Mouse (Mus musculus): ENCODE results near the gene Prkn. TPM values are rescaled to one million over a fixed set of nuclear protein-coding genes. Genes with fewer than 3 reads are reported as not detected.

Prkn gene
- polyA plus RNA-seq, 1 experiment, result 0.70 TPM

DNA sequence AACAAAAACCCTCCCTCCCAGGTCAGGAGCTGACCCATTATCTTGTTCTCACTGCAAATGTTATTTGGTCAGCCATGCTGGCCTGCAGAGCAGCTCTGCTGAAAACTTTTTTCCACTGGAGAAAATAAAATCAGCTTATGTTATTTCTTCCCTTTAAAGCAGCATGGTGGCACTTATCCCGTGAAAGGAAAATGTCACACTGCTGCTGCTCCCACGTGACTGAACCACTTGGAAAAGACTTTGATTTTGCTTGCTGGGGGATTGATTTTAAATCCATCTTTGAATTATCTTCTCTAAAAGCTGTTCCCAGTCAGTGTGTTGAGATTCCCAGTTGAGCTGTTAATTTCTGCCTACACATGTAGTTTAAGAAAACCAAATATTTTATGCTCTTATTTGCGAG, 253.1 kb downstream of the Prkn start:
- no peak overlapping the region for H3K27ac ChIP-seq (ENCODE audit: insufficient read depth, low read length)
- no peaks in the 10 kb centered on the region for H3K4me1 ChIP-seq (ENCODE audit: control insufficient read depth, insufficient read depth, low read length)
- TF ChIP-seq POLR2A (IDR thresholded peaks at IDR 0.05; ENCODE audit: low read depth, low read length) (no peak), CTCF (IDR thresholded peaks at IDR 0.05; ENCODE audit: borderline replicate concordance, insufficient read depth, low read length) (no peak)
- no peak overlapping the region for H3K4me3 ChIP-seq (ENCODE audit: insufficient read depth, low read length)

DNA sequence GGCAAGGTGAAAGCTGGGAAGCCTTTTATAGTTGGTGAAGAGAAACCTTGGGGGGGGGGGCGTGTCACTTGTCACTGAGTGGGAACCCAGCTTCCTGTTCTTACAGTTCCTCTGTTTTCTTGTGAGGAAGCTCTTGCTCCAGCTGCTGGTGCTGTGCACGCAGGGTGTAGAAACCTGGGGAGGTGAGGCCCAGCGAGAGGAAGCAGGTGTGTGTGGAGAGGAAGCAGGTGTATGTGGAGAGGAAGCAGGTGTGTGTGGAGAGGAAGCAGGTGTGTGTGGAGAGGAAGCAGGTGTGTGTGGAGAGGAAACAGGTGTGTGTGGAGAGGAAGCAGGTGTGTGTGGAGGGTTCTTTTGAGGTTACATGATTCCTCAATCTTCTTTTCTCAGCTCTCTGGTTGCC, 266.8 kb downstream of the Prkn start:
- Histone ChIP-seq H3K27ac (ENCODE audit: insufficient read depth, low read length) (no peak overlapping the region), H3K4me1 (ENCODE audit: control insufficient read depth, insufficient read depth, low read length) (no peaks in the 10 kb centered on the region), H3K4me3 (ENCODE audit: insufficient read depth, low read length) (no peak overlapping the region)
- TF ChIP-seq CTCF (IDR thresholded peaks at IDR 0.05; ENCODE audit: borderline replicate concordance, insufficient read depth, low read length) (no peak), POLR2A (IDR thresholded peaks at IDR 0.05; ENCODE audit: low read depth, low read length) (no peak)

DNA sequence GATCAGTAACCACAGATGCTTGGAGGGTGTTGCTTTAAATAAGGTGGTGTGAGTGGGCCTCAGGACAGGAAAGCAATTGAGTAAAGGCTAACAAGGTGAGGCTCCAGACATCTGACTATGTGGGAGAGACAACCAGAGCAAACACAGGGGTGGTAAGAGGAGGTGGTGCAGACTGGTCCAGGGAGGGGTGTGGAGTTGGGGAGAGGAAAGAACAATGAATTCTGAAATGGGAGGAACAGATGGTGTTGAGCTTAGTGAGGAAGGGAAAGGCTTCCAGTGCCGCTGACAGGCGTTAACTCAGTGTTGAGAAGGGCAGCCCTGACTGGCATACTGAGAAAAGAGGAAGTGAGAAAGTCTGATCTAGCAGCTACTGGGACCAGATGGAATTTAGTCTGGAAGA, 267.7 kb downstream of the Prkn start:
- H3K4me3 ChIP-seq (ENCODE audit: insufficient read depth, low read length), result no peak overlapping the region
- H3K4me1 ChIP-seq (ENCODE audit: control insufficient read depth, insufficient read depth, low read length), result no peaks in the 10 kb centered on the region
- no peak overlapping the region for H3K27ac ChIP-seq (ENCODE audit: insufficient read depth, low read length)
- no peak for TF ChIP-seq POLR2A (IDR thresholded peaks at IDR 0.05; ENCODE audit: low read depth, low read length)
- TF ChIP-seq CTCF (IDR thresholded peaks at IDR 0.05; ENCODE audit: borderline replicate concordance, insufficient read depth, low read length), result no peak

DNA sequence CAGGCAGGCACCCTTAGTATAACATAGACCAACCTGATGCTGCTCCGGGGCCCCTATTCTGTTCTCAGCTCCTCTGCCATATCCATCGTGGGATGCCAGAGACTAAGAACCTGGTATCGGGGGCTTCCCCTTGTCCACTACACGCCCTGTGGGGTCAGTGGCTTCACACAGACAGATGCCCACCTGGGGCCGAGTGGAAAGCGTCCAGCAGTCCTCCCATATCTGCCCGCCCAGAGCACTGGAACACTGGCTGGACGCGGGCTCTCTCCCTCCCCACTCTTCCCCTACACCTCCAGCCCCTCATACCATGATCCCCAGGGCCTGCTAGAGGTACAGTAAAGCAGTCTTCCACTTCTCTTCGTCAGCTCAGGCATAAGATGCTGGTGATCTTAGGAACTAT, 277.3 kb downstream of the Prkn start:
- H3K27ac ChIP-seq (ENCODE audit: insufficient read depth, low read length), result no peak overlapping the region
- TF ChIP-seq CTCF (IDR thresholded peaks at IDR 0.05; ENCODE audit: borderline replicate concordance, insufficient read depth, low read length), result no peak

DNA sequence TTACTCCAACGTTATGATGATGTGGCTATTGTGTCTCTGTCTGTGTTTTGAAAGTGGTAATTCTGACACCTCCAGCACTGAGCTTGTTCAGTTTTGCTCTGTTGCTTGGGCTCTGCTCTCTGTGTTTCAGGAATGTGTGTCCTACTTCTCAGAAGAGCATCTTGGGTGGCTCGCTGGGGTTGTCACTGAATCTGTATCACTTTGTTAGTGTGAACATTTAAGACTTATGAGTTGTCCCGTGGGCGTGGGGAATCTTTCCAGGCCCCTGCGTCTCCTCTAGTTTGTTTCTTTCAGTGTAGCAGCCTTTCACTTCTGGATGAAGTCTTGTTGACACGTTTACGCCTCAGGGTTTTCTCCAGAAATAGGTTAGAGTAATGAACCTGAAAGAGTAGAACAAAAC, 283.9 kb downstream of the Prkn start:
- no peaks in the 10 kb centered on the region for H3K4me1 ChIP-seq (ENCODE audit: control insufficient read depth, insufficient read depth, low read length)
- TF ChIP-seq CTCF (IDR thresholded peaks at IDR 0.05; ENCODE audit: borderline replicate concordance, insufficient read depth, low read length), result no peak
- TF ChIP-seq POLR2A (IDR thresholded peaks at IDR 0.05; ENCODE audit: low read depth, low read length), result no peak
- H3K27ac ChIP-seq (ENCODE audit: insufficient read depth, low read length), result no peak overlapping the region
- H3K4me3 ChIP-seq (ENCODE audit: insufficient read depth, low read length), result no peak overlapping the region

More for the DNA sequence above, 277.3 kb downstream of the Prkn start:
- H3K4me1 ChIP-seq (ENCODE audit: control insufficient read depth, insufficient read depth, low read length), result no peaks in the 10 kb centered on the region
- no peak overlapping the region for H3K4me3 ChIP-seq (ENCODE audit: insufficient read depth, low read length)

DNA sequence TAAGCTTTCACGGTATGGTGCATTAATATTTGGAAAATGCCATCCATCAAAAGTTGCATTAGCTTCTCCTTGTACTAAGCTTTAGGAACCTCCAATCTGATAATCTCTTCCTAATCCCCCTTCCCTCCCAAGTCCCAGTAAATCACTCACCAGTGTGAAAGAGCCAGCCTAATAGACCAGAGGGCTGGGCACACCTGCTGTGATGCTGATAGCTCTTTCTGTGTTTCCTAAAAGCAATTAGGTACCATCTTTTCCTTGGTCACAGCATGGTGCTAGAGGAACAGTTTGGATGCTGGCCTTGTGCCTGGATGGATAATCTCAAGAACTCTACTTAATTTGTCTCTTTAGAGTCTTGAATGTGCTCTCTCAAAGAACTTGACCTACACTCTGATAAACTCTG, 287.0 kb downstream of the Prkn start:
- no peak for TF ChIP-seq CTCF (IDR thresholded peaks at IDR 0.05; ENCODE audit: borderline replicate concordance, insufficient read depth, low read length)
- no peak for TF ChIP-seq POLR2A (IDR thresholded peaks at IDR 0.05; ENCODE audit: low read depth, low read length)
- Histone ChIP-seq H3K4me3 (ENCODE audit: insufficient read depth, low read length) (no peak overlapping the region), H3K4me1 (ENCODE audit: control insufficient read depth, insufficient read depth, low read length) (no peaks in the 10 kb centered on the region), H3K27ac (ENCODE audit: insufficient read depth, low read length) (no peak overlapping the region)

DNA sequence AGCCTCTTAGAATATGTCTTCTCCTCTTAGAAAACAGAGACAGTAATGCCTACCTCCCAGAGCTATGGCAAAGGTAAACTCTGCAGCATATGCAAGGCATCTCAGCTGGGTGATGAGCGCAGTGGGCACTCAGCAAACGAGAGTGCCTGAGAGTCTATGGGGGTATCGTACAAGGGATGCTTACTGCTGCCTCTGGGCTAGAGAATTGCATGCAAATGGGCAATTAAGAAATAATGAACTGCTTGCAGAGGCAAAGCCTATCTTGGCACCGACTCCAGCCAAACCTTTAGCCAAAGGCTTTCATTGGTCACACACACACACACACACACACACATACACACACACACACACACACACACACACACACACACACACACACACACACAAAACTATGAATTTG, 290.7 kb downstream of the Prkn start:
- TF ChIP-seq POLR2A (IDR thresholded peaks at IDR 0.05; ENCODE audit: low read depth, low read length) (no peak), CTCF (IDR thresholded peaks at IDR 0.05; ENCODE audit: borderline replicate concordance, insufficient read depth, low read length) (no peak)
- H3K4me3 ChIP-seq (ENCODE audit: insufficient read depth, low read length), result no peak overlapping the region
- no peak overlapping the region for H3K27ac ChIP-seq (ENCODE audit: insufficient read depth, low read length)
- no peaks in the 10 kb centered on the region for H3K4me1 ChIP-seq (ENCODE audit: control insufficient read depth, insufficient read depth, low read length)

DNA sequence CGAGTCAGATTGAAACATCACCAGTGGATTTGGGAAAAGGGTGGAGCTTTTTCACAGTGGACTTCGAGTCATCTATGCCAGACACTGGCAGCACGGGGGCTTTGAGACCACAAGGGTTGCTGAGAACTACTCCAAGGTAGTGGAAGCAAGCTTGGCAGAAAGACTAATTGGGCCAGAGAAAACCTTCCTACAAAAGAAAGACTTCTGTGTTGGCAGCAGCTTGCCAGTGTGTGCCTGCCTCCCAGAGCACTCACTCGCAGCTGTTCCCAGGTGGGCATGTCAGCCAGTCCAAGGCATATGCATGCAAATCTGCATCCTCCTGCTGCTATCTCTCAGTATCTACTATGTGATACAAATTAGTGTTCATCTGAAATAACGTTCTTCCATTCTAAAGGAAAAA, 302.1 kb downstream of the Prkn start:
- H3K4me1 ChIP-seq (ENCODE audit: control insufficient read depth, insufficient read depth, low read length), result no peaks in the 10 kb centered on the region
- H3K4me3 ChIP-seq (ENCODE audit: insufficient read depth, low read length), result no peak overlapping the region
- no peak overlapping the region for H3K27ac ChIP-seq (ENCODE audit: insufficient read depth, low read length)
- TF ChIP-seq CTCF (IDR thresholded peaks at IDR 0.05; ENCODE audit: borderline replicate concordance, insufficient read depth, low read length), result no peak
- TF ChIP-seq POLR2A (IDR thresholded peaks at IDR 0.05; ENCODE audit: low read depth, low read length), result no peak

DNA sequence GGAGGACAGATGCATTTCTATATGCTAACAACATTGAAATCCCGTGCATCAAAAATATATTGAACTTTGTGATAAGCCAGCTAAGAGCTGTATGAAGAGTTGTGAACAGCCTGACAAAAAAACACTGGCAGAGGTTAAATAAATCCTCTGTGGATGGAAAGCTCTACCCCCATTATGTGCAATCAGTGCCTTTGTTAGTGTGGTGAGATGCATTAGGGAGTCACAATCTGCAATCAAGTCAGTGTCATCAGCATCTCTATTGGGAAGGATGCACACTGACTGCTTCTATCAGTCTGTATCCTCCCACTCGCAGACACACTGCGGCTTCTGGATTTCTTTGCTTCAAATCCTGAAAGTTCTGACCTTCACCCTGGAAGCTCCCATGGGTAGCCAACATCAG, 315.9 kb downstream of the Prkn start:
- Histone ChIP-seq H3K4me3 (ENCODE audit: insufficient read depth, low read length) (no peak overlapping the region), H3K27ac (ENCODE audit: insufficient read depth, low read length) (no peak overlapping the region), H3K4me1 (ENCODE audit: control insufficient read depth, insufficient read depth, low read length) (no peaks in the 10 kb centered on the region)
- no peak for TF ChIP-seq POLR2A (IDR thresholded peaks at IDR 0.05; ENCODE audit: low read depth, low read length)
- no peak for TF ChIP-seq CTCF (IDR thresholded peaks at IDR 0.05; ENCODE audit: borderline replicate concordance, insufficient read depth, low read length)

DNA sequence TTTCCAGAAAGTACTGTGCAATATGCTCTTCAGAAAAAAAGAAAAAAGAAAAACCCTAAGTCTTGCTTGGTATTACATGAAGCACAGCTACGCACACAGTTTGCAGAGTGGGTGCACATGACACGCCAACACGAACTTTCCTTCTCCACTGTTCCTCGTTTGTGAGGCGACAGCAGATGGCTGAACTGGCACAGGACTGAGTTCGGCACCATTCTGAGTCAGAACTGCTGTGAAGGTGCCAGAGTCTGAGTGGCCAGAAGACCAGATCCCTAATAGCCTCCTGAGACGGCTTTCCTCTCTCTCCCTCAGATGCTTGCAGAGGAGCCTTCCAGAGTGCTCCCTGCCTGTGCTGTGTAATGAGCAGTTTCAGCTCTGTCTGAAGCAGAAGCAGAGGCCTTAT, 317.4 kb downstream of the Prkn start:
- no peak overlapping the region for H3K4me3 ChIP-seq (ENCODE audit: insufficient read depth, low read length)
- H3K4me1 ChIP-seq (ENCODE audit: control insufficient read depth, insufficient read depth, low read length), result no peaks in the 10 kb centered on the region
- H3K27ac ChIP-seq (ENCODE audit: insufficient read depth, low read length), result no peak overlapping the region
- TF ChIP-seq CTCF (IDR thresholded peaks at IDR 0.05; ENCODE audit: borderline replicate concordance, insufficient read depth, low read length), result no peak
- no peak for TF ChIP-seq POLR2A (IDR thresholded peaks at IDR 0.05; ENCODE audit: low read depth, low read length)

DNA sequence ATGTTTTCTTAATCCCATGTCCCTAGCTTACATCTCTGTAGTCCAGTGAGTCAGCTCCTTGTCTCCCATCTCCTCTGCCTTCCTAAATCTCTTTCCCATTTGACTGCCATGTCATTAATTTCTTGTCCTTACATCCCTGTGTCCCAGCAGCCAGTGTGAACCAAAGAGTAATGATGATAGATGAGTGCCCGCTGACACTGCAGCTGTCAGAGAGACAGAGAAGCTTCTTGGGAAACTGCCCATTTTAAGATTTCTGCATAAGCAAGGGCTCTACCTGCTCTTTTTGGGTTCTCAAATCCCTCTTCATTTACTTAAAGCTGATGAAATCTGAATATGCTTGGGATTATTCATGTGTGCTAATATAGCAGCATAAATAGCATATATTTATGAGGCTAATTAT, 321.3 kb downstream of the Prkn start:
- TF ChIP-seq CTCF (IDR thresholded peaks at IDR 0.05; ENCODE audit: borderline replicate concordance, insufficient read depth, low read length) (no peak), POLR2A (IDR thresholded peaks at IDR 0.05; ENCODE audit: low read depth, low read length) (no peak)
- no peaks in the 10 kb centered on the region for H3K4me1 ChIP-seq (ENCODE audit: control insufficient read depth, insufficient read depth, low read length)
- no peak overlapping the region for H3K4me3 ChIP-seq (ENCODE audit: insufficient read depth, low read length)
- H3K27ac ChIP-seq (ENCODE audit: insufficient read depth, low read length), result no peak overlapping the region
